Mouse (Mus musculus): ENCODE measurements around the gene Ror1. TPM values are rescaled to one million over a fixed set of nuclear protein-coding genes. Genes with fewer than 3 reads are reported as not detected.

Gene Ror1
- 2.2 and 3.0 TPM in 2 replicates for total RNA-seq (2012; rRNA removed)

GRCm38 (mm10) chr4:100095685-100096595 lies at the start of gene Ror1:
Ror1 (plus strand) TSS chr4:100095791.
- peak; percentile 55 for DNase-seq (ENCODE audit: low read depth, low spot score)
- Histone ChIP-seq H3K27ac (ENCODE audit: insufficient read depth, low read depth, low read length, poor library complexity, severe bottlenecking) (no peak within 1 kb of the TSS), H3K9ac (ENCODE audit: insufficient read depth, low read depth, low read length, poor library complexity, severe bottlenecking) (peak within 1 kb of the TSS; percentile 31), H3K4me1 (ENCODE audit: control insufficient read depth in 2 of 2, insufficient read depth in 2 of 2, low read length in 2 of 2, poor library complexity in 1 of 2) (peaks cover 0 to 9% of the 10 kb centered on the region in 2 experiments; a peak in 2 of 4 replicates), H3K36me3 (ENCODE audit: control insufficient read depth, insufficient read depth, low read length, poor library complexity, severe bottlenecking) (no peaks in the 10 kb centered on the region), H3K9me3 (ENCODE audit: control insufficient read depth, insufficient read depth, low read depth, low read length) (no peaks in the 10 kb centered on the region), H3K4me3 (ENCODE audit: insufficient read depth in 1 of 2, low read depth in 1 of 2, low read length in 2 of 2, poor library complexity in 1 of 2, severe bottlenecking in 1 of 2) (peak within 1 kb of the TSS; percentile 66 to 89)
- in situ Hi-C loops (cut with MboI; ENCODE audit: low sequenced_read_pairs in 2 of 2, unreplicated experiment in 2 of 2): no loop called here
- TF ChIP-seq MAFK (IDR thresholded peaks at IDR 0.05; ENCODE audit: insufficient read depth, low read depth, low read length): no peak
- no peak for TF ChIP-seq CHD2 (IDR thresholded peaks at IDR 0.05; ENCODE audit: low read depth, low read length)
- TF ChIP-seq ZC3H11A (IDR thresholded peaks at IDR 0.05; ENCODE audit: borderline replicate concordance, low read depth, low read length): no peak
- no peak for TF ChIP-seq HCFC1 (IDR thresholded peaks at IDR 0.05; ENCODE audit: borderline replicate concordance, insufficient read depth, low read length)
- no peak for TF ChIP-seq ZNF384 (IDR thresholded peaks at IDR 0.05; ENCODE audit: low read depth, low read length)

- H3K4me3 ChIP-seq (ENCODE audit: insufficient read depth in 1 of 2, low read depth in 1 of 2, low read length in 2 of 2, poor library complexity in 1 of 2, severe bottlenecking in 1 of 2): no peak overlapping the region
- 0 out of 4 replicates have a peak, but pooled peaks cover 0 to 2% of the 10 kb centered on the region in 2 experiments for H3K4me1 ChIP-seq (ENCODE audit: control insufficient read depth in 2 of 2, insufficient read depth in 2 of 2, low read length in 2 of 2, poor library complexity in 1 of 2)
- TF ChIP-seq ZNF384 (IDR thresholded peaks at IDR 0.05; ENCODE audit: low read depth, low read length) (no peak), HCFC1 (IDR thresholded peaks at IDR 0.05; ENCODE audit: borderline replicate concordance, insufficient read depth, low read length) (no peak), ZC3H11A (IDR thresholded peaks at IDR 0.05; ENCODE audit: borderline replicate concordance, low read depth, low read length) (no peak), CHD2 (IDR thresholded peaks at IDR 0.05; ENCODE audit: low read depth, low read length) (no peak), MAFK (IDR thresholded peaks at IDR 0.05; ENCODE audit: insufficient read depth, low read depth, low read length) (no peak)
- no peaks in the 10 kb centered on the region for H3K36me3 ChIP-seq (ENCODE audit: control insufficient read depth, insufficient read depth, low read length, poor library complexity, severe bottlenecking)
- in situ Hi-C loops (cut with MboI; ENCODE audit: low sequenced_read_pairs in 2 of 2, unreplicated experiment in 2 of 2): loop anchor here in 1 of 2 experiments (25.0 kb wide), 1 partner anchor 490 kb away; no protein-coding TSS in a partner anchor
- no peak overlapping the region for H3K27ac ChIP-seq (ENCODE audit: insufficient read depth, low read depth, low read length, poor library complexity, severe bottlenecking)
- H3K9me3 ChIP-seq (ENCODE audit: control insufficient read depth, insufficient read depth, low read depth, low read length): no peaks in the 10 kb centered on the region
- no peak for DNase-seq (ENCODE audit: low read depth, low spot score)
- H3K9ac ChIP-seq (ENCODE audit: insufficient read depth, low read depth, low read length, poor library complexity, severe bottlenecking): no peak overlapping the region
Measured at GRCm38 (mm10) chr4:100047066-100047465, 48.5 kb upstream of the Ror1 start.

- Histone ChIP-seq H3K4me1 (ENCODE audit: control insufficient read depth in 2 of 2, insufficient read depth in 2 of 2, low read length in 2 of 2, poor library complexity in 1 of 2) (no peaks in the 10 kb centered on the region), H3K4me3 (ENCODE audit: insufficient read depth in 1 of 2, low read depth in 1 of 2, low read length in 2 of 2, poor library complexity in 1 of 2, severe bottlenecking in 1 of 2) (no peak overlapping the region), H3K9ac (ENCODE audit: insufficient read depth, low read depth, low read length, poor library complexity, severe bottlenecking) (no peak overlapping the region), H3K9me3 (ENCODE audit: control insufficient read depth, insufficient read depth, low read depth, low read length) (no peaks in the 10 kb centered on the region), H3K27ac (ENCODE audit: insufficient read depth, low read depth, low read length, poor library complexity, severe bottlenecking) (no peak overlapping the region), H3K36me3 (ENCODE audit: control insufficient read depth, insufficient read depth, low read length, poor library complexity, severe bottlenecking) (no peaks in the 10 kb centered on the region)
- TF ChIP-seq MAFK (IDR thresholded peaks at IDR 0.05; ENCODE audit: insufficient read depth, low read depth, low read length) (0 out of 2 replicates have a peak, but pooled peaks have one; percentile 23), CHD2 (IDR thresholded peaks at IDR 0.05; ENCODE audit: low read depth, low read length) (no peak), HCFC1 (IDR thresholded peaks at IDR 0.05; ENCODE audit: borderline replicate concordance, insufficient read depth, low read length) (no peak)
- no peak for DNase-seq (ENCODE audit: low read depth, low spot score)
- in situ Hi-C loops (cut with MboI; ENCODE audit: low sequenced_read_pairs in 2 of 2, unreplicated experiment in 2 of 2): loop anchor here in 1 of 2 experiments (25.0 kb wide), 1 partner anchor 489 kb away; no protein-coding TSS in a partner anchor
Measured at GRCm38 (mm10) chr4:100048351-100048950, 47.1 kb upstream of the Ror1 start.

DNA sequence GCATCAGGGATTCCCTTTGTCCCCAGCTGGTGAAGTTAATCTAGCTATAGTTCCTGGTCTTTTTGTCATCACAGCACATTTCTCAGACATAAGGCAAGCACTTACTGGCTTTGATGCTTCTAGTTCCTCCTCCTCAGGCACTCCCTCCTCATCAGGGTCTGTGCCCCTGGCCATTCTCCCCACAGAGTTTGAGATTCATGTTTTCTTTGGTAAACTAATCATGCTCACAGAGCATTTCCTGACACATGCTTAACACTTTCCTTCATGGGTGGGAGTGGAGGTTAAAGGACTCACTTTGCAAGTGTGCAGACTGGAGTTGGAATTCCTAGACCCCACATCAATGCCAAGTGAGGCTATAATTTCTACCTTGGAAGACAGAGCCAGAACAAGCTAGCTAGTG lies 43.8 kb upstream of the Ror1 start:
- TF ChIP-seq ZC3H11A (IDR thresholded peaks at IDR 0.05; ENCODE audit: borderline replicate concordance, low read depth, low read length): no peak
- TF ChIP-seq CHD2 (IDR thresholded peaks at IDR 0.05; ENCODE audit: low read depth, low read length): no peak
- no peak for TF ChIP-seq MAFK (IDR thresholded peaks at IDR 0.05; ENCODE audit: insufficient read depth, low read depth, low read length)
- no peak for TF ChIP-seq HCFC1 (IDR thresholded peaks at IDR 0.05; ENCODE audit: borderline replicate concordance, insufficient read depth, low read length)
- TF ChIP-seq ZNF384 (IDR thresholded peaks at IDR 0.05; ENCODE audit: low read depth, low read length): no peak
- Histone ChIP-seq H3K36me3 (ENCODE audit: control insufficient read depth, insufficient read depth, low read length, poor library complexity, severe bottlenecking) (no peaks in the 10 kb centered on the region), H3K4me1 (ENCODE audit: control insufficient read depth in 2 of 2, insufficient read depth in 2 of 2, low read length in 2 of 2, poor library complexity in 1 of 2) (no peaks in the 10 kb centered on the region), H3K4me3 (ENCODE audit: insufficient read depth in 1 of 2, low read depth in 1 of 2, low read length in 2 of 2, poor library complexity in 1 of 2, severe bottlenecking in 1 of 2) (no peak overlapping the region), H3K9me3 (ENCODE audit: control insufficient read depth, insufficient read depth, low read depth, low read length) (no peaks in the 10 kb centered on the region), H3K9ac (ENCODE audit: insufficient read depth, low read depth, low read length, poor library complexity, severe bottlenecking) (no peak overlapping the region), H3K27ac (ENCODE audit: insufficient read depth, low read depth, low read length, poor library complexity, severe bottlenecking) (no peak overlapping the region)
- in situ Hi-C loops (cut with MboI; ENCODE audit: low sequenced_read_pairs in 2 of 2, unreplicated experiment in 2 of 2): no loop called here
- no peak for DNase-seq (ENCODE audit: low read depth, low spot score)
